Mouse (Mus musculus) forebrain, embryonic 15.5 days (tissue): ENCODE data around the gene Ifna15. TPM values are rescaled to one million over a fixed set of nuclear protein-coding genes. Genes with fewer than 3 reads are reported as not detected.
A peak's percentile ranks its signal among the peaks of the same experiment; 100 is the strongest.
"Not testable (repeated sequence)": the region's sequence is repeated elsewhere in the genome, so short reads cannot be mapped to it uniquely, and the experiment has no call there.

Source experiments
- ATAC-seq: fragments of 200-750 bp; cut with Nextera tagmentation; replicated peaks from 2 replicates; pipeline ENCODE4 v1.8.0; 2017; ENCODE audit warnings: mild to moderate bottlenecking, moderate TSS enrichment, moderate library complexity
- H3K27ac ChIP-seq: fragments of 300-500 bp; sonication (generic); replicated peaks from 2 replicates; pipeline ENCODE4 v1.5.1; 2015; ENCODE audit warnings: mild to moderate bottlenecking, inconsistent platforms
- H3K27me3 ChIP-seq: fragments of 300-500 bp; sonication (generic); 2 replicates; pipeline ENCODE4 v1.6.1; 2015; ENCODE audit warnings: inconsistent platforms
- H3K36me3 ChIP-seq: fragments of 300-500 bp; sonication (generic); 2 replicates; pipeline ENCODE4 v1.6.1; 2015; ENCODE audit warnings: mild to moderate bottlenecking, inconsistent platforms
- H3K4me1 ChIP-seq: fragments of 300-500 bp; sonication (generic); 2 replicates; pipeline ENCODE4 v1.6.1; 2015; ENCODE audit warnings: inconsistent platforms
- H3K4me2 ChIP-seq: fragments of 300-500 bp; sonication (generic); replicated peaks from 2 replicates; pipeline ENCODE4 v1.6.1; 2015; ENCODE audit warnings: mild to moderate bottlenecking, inconsistent platforms
- H3K4me3 ChIP-seq: fragments of 300-500 bp; sonication (generic); 2 replicates; pipeline ENCODE4 v1.5.1; 2015; ENCODE audit warnings: mild to moderate bottlenecking, inconsistent platforms
- H3K9ac ChIP-seq: fragments of 300-500 bp; sonication (generic); replicated peaks from 2 replicates; pipeline ENCODE4 v1.6.1; 2015; ENCODE audit warnings: mild to moderate bottlenecking, inconsistent platforms
- H3K9me3 ChIP-seq: fragments of 300-500 bp; sonication (generic); 2 replicates; pipeline ENCODE4 v1.6.1; 2016; ENCODE audit warnings: inconsistent platforms
- WGBS: fragments of 180-500 bp; shearing (Covaris S2); methylation state at CpG from one replicate; pipeline ENCODE4 v1.1.7; 2015; ENCODE audit warnings: mixed read lengths; 5-methylcytosine and 5-hydroxymethylcytosine counted together
- polyA plus RNA-seq: library from polyadenylated mRNA; unstranded; fragments of >200 nt; fragmentation: Nextera tagmentation; extraction: Ambion mirVana; gene quantifications from 2 replicates; pipeline ENCODE4 v1.2.1, GENCODE M21; 2015

Ifna15 gene
- not detected in 2 replicates for polyA plus RNA-seq

DNA sequence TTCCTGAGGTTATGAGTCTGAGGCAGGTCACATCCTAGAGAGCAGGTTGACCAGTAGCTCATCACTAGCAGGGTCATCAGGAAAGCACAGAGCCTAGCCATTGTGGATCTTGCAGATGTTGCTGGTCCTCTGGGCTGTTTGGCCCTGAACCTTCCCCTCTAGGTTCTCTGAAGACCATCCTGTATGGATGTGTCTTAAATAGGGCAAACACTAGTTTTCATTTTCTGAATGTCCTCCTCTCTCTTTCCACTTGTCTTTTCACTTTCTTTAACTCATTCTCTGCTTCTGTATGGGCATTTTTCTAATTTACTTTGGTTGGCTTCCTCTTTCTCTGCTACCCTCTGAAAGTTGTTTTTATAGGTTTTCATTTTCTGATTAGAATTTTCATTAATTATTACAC is at the start of gene Ifna15:
Gene Ifna15 (minus strand): TSS at position 101 of the 400 bp plus-strand sequence.
- H3K36me3 ChIP-seq, H3K4me3 ChIP-seq, H3K9me3 ChIP-seq, H3K4me1 ChIP-seq, H3K4me2 ChIP-seq, H3K27ac ChIP-seq, H3K27me3 ChIP-seq, H3K9ac ChIP-seq, ATAC-seq: not testable (repeated sequence)

DNA sequence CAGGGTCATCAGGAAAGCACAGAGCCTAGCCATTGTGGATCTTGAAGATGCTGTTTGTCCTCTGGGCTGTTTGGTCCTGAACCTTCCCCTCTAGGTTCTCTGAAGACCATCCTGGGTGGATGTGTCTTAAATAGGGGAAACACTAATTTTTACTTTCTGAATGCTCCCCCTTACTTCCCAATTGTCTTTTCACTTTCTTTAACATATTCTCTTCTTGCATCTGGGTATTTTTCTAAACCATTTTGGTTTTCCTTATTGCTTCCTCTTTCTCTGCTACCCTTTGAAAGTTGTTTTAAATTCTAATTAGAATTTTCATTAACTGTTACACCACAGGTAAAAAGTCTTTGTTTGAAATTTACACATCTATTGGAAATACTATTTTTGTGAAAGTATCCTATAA is 45.2 kb upstream of the Ifna15 start, which contains the start of gene Ifna12:
Gene Ifna12 (minus strand): TSS at position 101 of the 400 bp plus-strand sequence.
- no peaks in the 10 kb centered on the region for H3K9me3 ChIP-seq
- H3K4me1 ChIP-seq = no peaks in the 10 kb centered on the region
- H3K36me3 ChIP-seq = no peaks in the 10 kb centered on the region
- no peak for ATAC-seq
- H3K9ac ChIP-seq = no peak within 1 kb of the TSS
- no peaks in the 10 kb centered on the region for H3K27me3 ChIP-seq
- H3K4me2 ChIP-seq = no peak within 1 kb of the TSS
- no peak within 1 kb of the TSS for H3K27ac ChIP-seq
- no peak within 1 kb of the TSS for H3K4me3 ChIP-seq

DNA sequence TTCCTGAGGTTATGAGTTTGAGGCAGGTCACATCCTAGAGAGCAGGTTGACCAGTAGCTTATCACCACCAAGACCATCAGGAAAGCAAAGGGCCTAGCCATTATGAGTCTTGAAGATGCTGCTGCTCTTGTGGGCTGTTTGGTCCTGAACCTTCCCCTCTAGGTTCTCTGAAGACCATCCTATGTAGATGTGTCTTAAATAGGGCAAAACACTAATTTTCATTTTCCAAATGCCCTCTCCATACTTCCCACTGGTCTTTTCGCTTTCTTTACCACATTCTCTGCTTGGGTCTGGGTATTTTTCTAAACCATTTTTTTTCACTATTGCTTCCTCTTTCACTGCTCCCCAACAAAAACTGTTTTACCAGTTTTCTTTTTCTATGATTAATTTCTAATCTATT is 34.2 kb upstream of the Ifna15 start, which contains the start of gene Ifna9:
Gene Ifna9 (minus strand): TSS at position 101 of the 400 bp plus-strand sequence.
- H3K27ac ChIP-seq = no peak within 1 kb of the TSS
- 87% methylated on average over 1 of the region's 1 CpGs for WGBS
- H3K4me1 ChIP-seq = no peaks in the 10 kb centered on the region
- H3K36me3 ChIP-seq = no peaks in the 10 kb centered on the region
- H3K4me3 ChIP-seq = no peak within 1 kb of the TSS
- ATAC-seq = no peak
- H3K27me3 ChIP-seq = no peaks in the 10 kb centered on the region
- no peaks in the 10 kb centered on the region for H3K9me3 ChIP-seq
- H3K4me2 ChIP-seq = no peak within 1 kb of the TSS
- no peak within 1 kb of the TSS for H3K9ac ChIP-seq

DNA sequence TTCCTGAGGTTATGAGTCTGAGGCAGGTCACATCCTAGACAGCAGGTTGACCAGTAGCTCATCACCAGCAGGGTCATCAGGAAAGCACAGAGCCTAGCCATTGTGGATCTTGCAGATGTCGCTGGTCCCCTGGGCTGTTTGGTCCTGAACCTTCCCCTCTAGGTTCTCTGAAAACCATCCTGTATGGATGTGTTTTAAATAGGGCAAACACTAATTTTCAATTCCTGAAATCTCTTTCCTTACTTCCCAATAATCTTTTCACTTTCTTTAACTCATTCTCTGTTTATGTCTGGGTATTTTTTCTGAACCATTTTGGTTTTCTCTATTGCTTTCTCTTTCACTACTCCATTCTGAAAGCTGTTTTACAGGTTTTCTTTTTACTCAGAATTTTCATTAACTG is 13.7 kb upstream of the Ifna15 start, which contains the start of gene Ifna14:
Gene Ifna14 (minus strand): TSS at position 101 of the 400 bp plus-strand sequence.
- H3K9ac ChIP-seq = no peak within 1 kb of the TSS
- no peak within 1 kb of the TSS for H3K27ac ChIP-seq
- no peaks in the 10 kb centered on the region for H3K27me3 ChIP-seq
- H3K4me2 ChIP-seq = no peak within 1 kb of the TSS
- no peaks in the 10 kb centered on the region for H3K9me3 ChIP-seq
- whole genome bisulfite sequencing = 78% methylated on average over 1 of the region's 1 CpGs
- no peaks in the 10 kb centered on the region for H3K4me1 ChIP-seq
- no peak for ATAC-seq
- no peak within 1 kb of the TSS for H3K4me3 ChIP-seq
- H3K36me3 ChIP-seq = no peaks in the 10 kb centered on the region

DNA sequence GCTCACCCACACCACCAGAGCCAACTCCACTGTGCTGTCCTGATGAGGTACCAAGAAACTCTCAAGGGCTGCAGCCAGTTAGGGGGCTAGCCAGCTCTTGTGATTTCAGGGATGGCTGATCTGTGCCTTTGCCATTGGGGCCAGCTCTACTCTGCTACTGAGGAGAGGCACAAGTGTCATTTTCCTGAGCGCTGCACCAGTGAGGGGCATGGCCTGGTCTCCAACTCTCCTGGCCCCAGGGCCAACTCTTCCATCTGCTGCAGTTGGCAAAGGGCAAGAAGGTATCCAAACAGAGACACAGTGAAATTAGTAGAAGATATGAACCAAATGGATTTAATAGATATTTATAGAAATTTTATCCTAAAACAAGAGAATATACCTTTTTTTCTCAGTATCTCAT is 3.7 kb upstream of the Ifna15 start:
- no peak for ATAC-seq

DNA sequence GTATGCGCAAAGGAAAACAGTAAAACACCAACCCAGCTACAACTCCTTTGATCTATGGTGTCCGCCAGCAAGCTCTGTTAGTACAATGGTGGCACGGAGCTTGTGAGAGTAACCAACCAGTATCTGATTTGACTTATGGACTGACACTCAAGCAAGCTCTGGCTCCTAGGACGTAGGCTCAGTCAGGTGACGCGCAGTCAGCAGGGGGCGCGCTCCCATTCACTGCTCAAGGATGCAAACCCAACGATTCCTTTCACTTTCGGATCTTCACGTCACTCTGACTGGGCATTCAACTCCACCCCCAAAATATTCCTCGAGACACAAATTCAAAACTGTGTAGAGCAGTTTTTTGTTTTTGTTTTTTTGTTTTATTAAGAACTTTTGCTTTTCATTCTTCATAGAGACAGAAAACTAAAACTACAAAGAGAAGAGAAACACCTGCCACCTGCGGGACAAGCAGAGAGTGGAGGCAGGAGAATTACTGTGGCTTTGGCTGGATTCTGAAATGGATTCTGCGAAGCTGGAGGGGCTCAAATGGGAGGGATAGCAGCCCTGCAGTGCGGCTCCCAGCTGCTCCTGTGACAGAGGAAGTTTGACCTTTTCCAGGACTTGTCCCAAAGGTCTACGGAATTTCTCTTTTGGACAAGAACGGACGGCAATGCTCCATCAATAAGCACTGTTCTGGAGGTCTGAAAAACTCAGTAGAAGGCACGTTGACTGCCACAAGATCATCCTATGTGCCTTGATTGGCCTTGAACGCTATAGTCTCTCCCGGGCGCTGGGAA is 7.7 kb downstream of the Ifna15 start:
- Histone ChIP-seq H3K36me3 (no peaks in the 10 kb centered on the region), H3K9me3 (no peaks in the 10 kb centered on the region), H3K4me1 (no peaks in the 10 kb centered on the region), H3K9ac (no peak overlapping the region), H3K27me3 (no peaks in the 10 kb centered on the region; the same call in 1 of the 2 replicates), H3K4me2 (peak overlapping the region; percentile 33), H3K4me3 (peak overlapping the region; percentile 15; the same call in 1 of the 2 replicates), H3K27ac (no peak overlapping the region)
- WGBS = 33% methylated on average over 22 of the region's 22 CpGs
- peak; percentile 70; the same call in 1 of the 2 replicates for ATAC-seq

More for the DNA sequence above, 3.7 kb upstream of the Ifna15 start:
- 100% methylated on average over 1 of the region's 1 CpGs for WGBS
- Histone ChIP-seq H3K4me2 (no peak overlapping the region), H3K4me1 (no peaks in the 10 kb centered on the region), H3K4me3 (no peak overlapping the region), H3K36me3 (no peaks in the 10 kb centered on the region), H3K9me3 (no peaks in the 10 kb centered on the region), H3K27ac (no peak overlapping the region), H3K9ac (no peak overlapping the region), H3K27me3 (no peaks in the 10 kb centered on the region)

DNA sequence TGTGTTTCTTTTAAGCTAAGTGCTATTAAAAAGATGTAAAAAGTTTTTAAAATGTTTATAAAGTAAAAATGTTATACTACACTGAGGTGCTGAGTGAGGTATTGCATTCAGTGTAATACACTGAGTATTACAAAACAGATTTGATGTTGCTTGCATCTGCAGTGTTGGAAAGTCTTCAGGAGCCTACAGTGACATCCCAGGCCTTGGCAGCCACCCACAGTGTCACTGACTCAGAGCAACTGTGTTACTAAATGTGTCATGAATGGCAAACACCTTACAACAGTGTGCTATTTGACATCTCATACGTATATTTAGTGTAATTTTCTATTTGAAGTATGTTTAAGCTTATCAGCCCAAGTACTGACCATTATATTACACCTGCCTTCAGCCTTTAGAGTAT is 10.1 kb downstream of the Ifna15 start:
- ATAC-seq = no peak
- WGBS = 71% methylated on average over 1 of the region's 1 CpGs
- no peak overlapping the region for H3K4me2 ChIP-seq

DNA sequence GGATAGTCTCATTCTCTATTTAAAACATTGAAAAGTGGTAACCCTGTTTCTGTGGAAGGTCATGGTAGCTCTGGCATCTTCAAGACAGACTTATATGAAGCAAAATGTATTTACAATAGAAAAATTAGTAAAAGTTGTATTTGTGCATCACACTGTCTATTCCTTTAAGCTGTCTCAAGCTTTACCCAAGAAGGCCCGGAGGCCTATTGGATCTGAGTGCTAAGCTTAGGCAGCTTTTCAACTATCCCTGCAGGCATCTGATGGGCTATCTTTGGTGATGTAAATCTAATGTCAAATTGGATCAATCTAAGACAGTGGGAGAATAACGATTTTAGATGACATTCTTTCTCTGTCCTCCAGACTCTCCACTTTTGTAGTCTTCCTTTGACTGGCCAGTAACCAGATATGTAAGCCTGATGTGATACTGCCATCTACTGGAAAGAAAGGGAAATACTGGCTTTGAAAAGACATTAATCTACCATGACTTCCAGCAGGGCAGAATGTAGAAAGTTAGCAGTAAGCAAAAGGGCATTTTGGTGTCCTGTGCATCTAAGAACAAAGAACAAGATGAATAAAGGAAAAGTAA is 14.3 kb downstream of the Ifna15 start:
- Histone ChIP-seq H3K9me3 (no peaks in the 10 kb centered on the region), H3K4me1 (no peaks in the 10 kb centered on the region), H3K27me3 (no peaks in the 10 kb centered on the region; the same call in 1 of the 2 replicates), H3K9ac (no peak overlapping the region), H3K4me2 (no peak overlapping the region), H3K27ac (no peak overlapping the region), H3K36me3 (no peaks in the 10 kb centered on the region), H3K4me3 (no peak overlapping the region)
- peak; percentile 73 for ATAC-seq
- 44% methylated on average over 2 of the region's 2 CpGs for WGBS

More for the DNA sequence above, 10.1 kb downstream of the Ifna15 start:
- H3K4me1 ChIP-seq = no peaks in the 10 kb centered on the region
- H3K4me3 ChIP-seq = no peak overlapping the region
- no peaks in the 10 kb centered on the region for H3K36me3 ChIP-seq
- no peak overlapping the region for H3K9ac ChIP-seq
- H3K27me3 ChIP-seq = no peaks in the 10 kb centered on the region; the same call in 1 of the 2 replicates
- H3K9me3 ChIP-seq = no peaks in the 10 kb centered on the region
- H3K27ac ChIP-seq = no peak overlapping the region

DNA sequence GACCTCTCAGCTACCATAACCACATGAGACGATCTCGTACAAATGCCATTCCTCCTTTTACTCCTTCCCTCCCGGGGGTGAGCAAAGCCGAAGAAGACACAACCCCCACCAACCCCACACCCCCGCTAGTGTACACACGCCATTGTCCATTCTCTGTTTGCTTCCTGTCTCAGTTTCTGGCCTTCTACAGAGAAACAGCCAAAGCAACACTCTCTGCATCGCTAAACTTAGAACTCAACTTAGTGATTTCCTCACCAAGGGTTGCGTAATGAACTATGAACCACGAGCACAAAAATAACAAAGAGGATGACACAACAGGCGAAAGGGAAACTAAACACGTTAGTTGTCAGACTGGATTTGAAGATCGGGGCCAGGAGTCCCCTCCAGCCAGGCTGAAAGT is 20.7 kb downstream of the Ifna15 start:
- Histone ChIP-seq H3K9ac (no peak overlapping the region), H3K4me3 (no peak overlapping the region), H3K36me3 (no peaks in the 10 kb centered on the region), H3K4me1 (0 out of 2 replicates have a peak, but pooled peaks cover 4% of the 10 kb centered on the region), H3K27me3 (no peaks in the 10 kb centered on the region), H3K4me2 (no peak overlapping the region), H3K9me3 (no peaks in the 10 kb centered on the region), H3K27ac (no peak overlapping the region)
- ATAC-seq = no peak
- 89% methylated on average over 12 of the region's 12 CpGs for WGBS

DNA sequence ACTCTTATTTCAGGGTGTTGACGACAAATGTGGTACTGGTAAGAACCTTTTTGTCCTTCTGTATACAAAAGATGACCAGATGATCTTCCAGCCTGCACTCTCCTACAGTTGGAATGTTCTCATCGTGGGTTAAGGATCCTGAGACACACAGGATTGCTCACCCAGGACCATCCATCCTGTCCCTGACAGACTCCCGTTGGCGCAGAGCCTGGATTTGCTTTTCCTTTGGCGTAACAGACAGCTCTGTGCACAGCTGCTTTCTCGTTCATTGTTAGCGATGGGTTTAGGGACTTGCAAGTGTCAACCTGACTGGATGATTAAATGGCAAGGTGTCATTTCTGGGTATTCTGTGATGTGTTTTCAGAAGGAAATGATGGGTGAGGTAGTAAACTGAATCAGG is 21.4 kb downstream of the Ifna15 start:
- no peak overlapping the region for H3K4me3 ChIP-seq
- H3K9ac ChIP-seq = no peak overlapping the region
- 0 out of 2 replicates have a peak, but pooled peaks cover 4% of the 10 kb centered on the region for H3K4me1 ChIP-seq
- H3K9me3 ChIP-seq = no peaks in the 10 kb centered on the region
- H3K36me3 ChIP-seq = no peaks in the 10 kb centered on the region
- no peak overlapping the region for H3K4me2 ChIP-seq
- no peak for ATAC-seq
- 70% methylated on average over 7 of the region's 7 CpGs for WGBS
- H3K27ac ChIP-seq = no peak overlapping the region
- H3K27me3 ChIP-seq = no peaks in the 10 kb centered on the region

DNA sequence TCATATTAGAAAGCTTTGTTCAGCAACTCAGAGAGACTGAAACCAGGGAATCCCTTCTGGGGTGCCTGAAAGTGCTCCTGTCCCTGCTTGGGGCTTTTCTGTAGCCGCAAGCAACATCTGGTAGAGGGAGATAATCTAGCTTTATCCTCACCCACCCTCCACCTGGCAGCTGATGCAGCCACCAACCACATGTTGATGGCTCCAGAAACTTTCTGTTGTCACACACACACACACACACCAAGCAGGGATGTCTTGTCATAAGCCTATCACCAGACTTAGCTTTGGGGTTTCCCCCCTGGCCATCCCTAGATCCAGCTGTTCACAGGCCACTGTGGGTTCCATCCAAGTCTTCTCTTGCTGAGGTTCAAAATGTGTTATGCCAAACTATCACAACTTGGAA is 22.3 kb downstream of the Ifna15 start:
- 0 out of 2 replicates have a peak, but pooled peaks cover 4% of the 10 kb centered on the region for H3K4me1 ChIP-seq
- no peak overlapping the region for H3K27ac ChIP-seq
- no peak overlapping the region for H3K9ac ChIP-seq
- H3K36me3 ChIP-seq = no peaks in the 10 kb centered on the region
- WGBS = 93% methylated on average over 1 of the region's 1 CpGs
- no peaks in the 10 kb centered on the region for H3K27me3 ChIP-seq
- ATAC-seq = no peak
- H3K4me3 ChIP-seq = no peak overlapping the region
- H3K4me2 ChIP-seq = no peak overlapping the region
- no peaks in the 10 kb centered on the region for H3K9me3 ChIP-seq

DNA sequence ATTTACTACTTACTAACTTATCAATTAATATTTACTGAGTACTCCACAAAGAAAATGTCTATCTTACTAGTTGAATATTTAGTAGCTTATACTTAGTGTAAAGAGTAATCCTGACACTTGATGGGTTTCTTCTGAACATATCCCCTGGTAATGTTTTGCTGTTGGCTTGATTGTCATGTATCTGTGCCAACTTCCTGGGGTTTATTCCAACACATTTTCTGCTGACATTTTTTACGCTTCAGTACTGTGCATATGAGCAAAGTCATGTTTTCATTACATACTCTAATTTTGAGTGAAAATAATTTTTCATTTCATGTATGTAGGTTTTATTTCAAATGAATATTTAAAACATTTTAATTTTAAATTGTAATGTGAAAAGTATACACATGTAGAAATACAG is 23.1 kb downstream of the Ifna15 start:
- 0 out of 2 replicates have a peak, but pooled peaks cover 4% of the 10 kb centered on the region for H3K4me1 ChIP-seq
- H3K9me3 ChIP-seq = no peaks in the 10 kb centered on the region
- no peak overlapping the region for H3K27ac ChIP-seq
- H3K27me3 ChIP-seq = no peaks in the 10 kb centered on the region
- H3K9ac ChIP-seq = no peak overlapping the region
- 55% methylated on average over 1 of the region's 1 CpGs for WGBS
- no peak overlapping the region for H3K4me2 ChIP-seq
- no peak overlapping the region for H3K4me3 ChIP-seq
- H3K36me3 ChIP-seq = no peaks in the 10 kb centered on the region
- 0 out of 2 replicates have a peak, but pooled peaks have one; percentile 60 for ATAC-seq
